Mouse (Mus musculus) spleen, postnatal 10 days (tissue): ENCODE data around the gene Sod2.
"Not testable (repeated sequence)": the region's sequence is repeated elsewhere in the genome, so short reads cannot be mapped to it uniquely, and the experiment has no call there.

Source experiments
- DNase-seq, 2 experiments: peaks; one replicate each; pipeline ENCODE4 v3.0.0; 2021 to 2022; ENCODE audit warnings: low spot score in 2 of 2

Gene Sod2

GRCm38 (mm10) chr17:13006546-13006945, at the start of gene Sod2:
Gene Sod2, plus strand, starts transcription at chr17:13006846.
- DNase-seq = not testable (repeated sequence)

GRCm38 (mm10) chr17:12959377-12959776, 47.3 kb upstream of the Sod2 start:
- not testable (repeated sequence) for DNase-seq

- DNase-seq = peak; percentile 94 to 96
Measured at GRCm38 (mm10) chr17:12960331-12960873, 46.2 kb upstream of the Sod2 start, which contains the start of gene Acat2. Gene Acat2, minus strand, starts transcription at chr17:12960747.

- no peak for DNase-seq
Measured at GRCm38 (mm10) chr17:12963476-12963875, 43.2 kb upstream of the Sod2 start.

- no peak for DNase-seq
Measured at GRCm38 (mm10) chr17:12967173-12967572, 39.5 kb upstream of the Sod2 start.

GRCm38 (mm10) chr17:12973851-12974250, 32.8 kb upstream of the Sod2 start:
- DNase-seq = no peak

- no peak for DNase-seq
Measured at GRCm38 (mm10) chr17:12978546-12978945, 28.1 kb upstream of the Sod2 start.

GRCm38 (mm10) chr17:12983988-12984387, 22.7 kb upstream of the Sod2 start:
- DNase-seq = no peak

GRCm38 (mm10) chr17:12988096-12988495, 18.6 kb upstream of the Sod2 start:
- not testable (repeated sequence) for DNase-seq

GRCm38 (mm10) chr17:12990567-12991145, 16.0 kb upstream of the Sod2 start:
- DNase-seq = no peak

- peak; percentile 38 to 66 for DNase-seq
Measured at GRCm38 (mm10) chr17:12991194-12991634, 15.4 kb upstream of the Sod2 start.

GRCm38 (mm10) chr17:12991635-12992358, 14.8 kb upstream of the Sod2 start:
- peak; percentile 90 for DNase-seq

- DNase-seq = peak; percentile 90 to 94
Measured at GRCm38 (mm10) chr17:12992470-12992991, 14.1 kb upstream of the Sod2 start.

GRCm38 (mm10) chr17:12994069-12994468, 12.6 kb upstream of the Sod2 start, which contains the start of gene Wtap:
Gene Wtap, minus strand, starts transcription at chr17:12994169.
- no peak for DNase-seq

- peak; percentile 19 to 69 for DNase-seq
Measured at GRCm38 (mm10) chr17:12996345-12996744, 10.3 kb upstream of the Sod2 start.

GRCm38 (mm10) chr17:12997890-12998289, 8.8 kb upstream of the Sod2 start:
- DNase-seq = no peak

- no peak for DNase-seq
Measured at GRCm38 (mm10) chr17:12999069-12999468, 7.6 kb upstream of the Sod2 start.

- DNase-seq = not testable (repeated sequence)
Measured at GRCm38 (mm10) chr17:13002243-13002642, 4.4 kb upstream of the Sod2 start.

- DNase-seq = not testable (repeated sequence)
Measured at GRCm38 (mm10) chr17:13004436-13004835, 2.2 kb upstream of the Sod2 start.

- no peak for DNase-seq
Measured at GRCm38 (mm10) chr17:13006984-13007383, 338 bp downstream of the Sod2 start.

GRCm38 (mm10) chr17:13007730-13008425, 1.2 kb downstream of the Sod2 start:
- peak; percentile 99 for DNase-seq

GRCm38 (mm10) chr17:13008528-13008927, 1.9 kb downstream of the Sod2 start:
- DNase-seq = peak; percentile 37 to 41
